Mouse (Mus musculus) embryonic facial prominence, embryonic 15.5 days (tissue): ENCODE measurements around the gene 4930442H23Rik. TPM values are rescaled to one million over a fixed set of nuclear protein-coding genes. Genes with fewer than 3 reads are reported as not detected.
"Not testable (repeated sequence)": the region's sequence is repeated elsewhere in the genome, so short reads cannot be mapped to it uniquely, and the experiment has no call there.

Source experiments
- ATAC-seq: fragments of 200-750 bp; cut with Nextera tagmentation; 2 replicates; pipeline ENCODE4 v1.8.0; 2017; ENCODE audit warnings: low read depth, moderate TSS enrichment; ENCODE audit not compliant: insufficient number of reproducible peaks, low FRiP score, low TSS enrichment
- H3K27ac ChIP-seq: fragments of 300-500 bp; sonication (generic); replicated peaks from 2 replicates; pipeline ENCODE4 v1.5.1; 2015; ENCODE audit warnings: mild to moderate bottlenecking, inconsistent platforms
- H3K27me3 ChIP-seq: fragments of 300-500 bp; sonication (generic); 2 replicates; pipeline ENCODE4 v1.6.1; 2015; ENCODE audit warnings: inconsistent platforms
- H3K36me3 ChIP-seq: fragments of 300-500 bp; sonication (generic); 2 replicates; pipeline ENCODE4 v1.6.1; 2015; ENCODE audit warnings: mild to moderate bottlenecking, inconsistent platforms
- H3K4me1 ChIP-seq: fragments of 300-500 bp; sonication (generic); 2 replicates; pipeline ENCODE4 v1.6.1; 2015; ENCODE audit warnings: inconsistent platforms
- H3K4me2 ChIP-seq: fragments of 300-500 bp; sonication (generic); replicated peaks from 2 replicates; pipeline ENCODE4 v1.6.1; 2015; ENCODE audit warnings: mild to moderate bottlenecking, inconsistent platforms
- H3K4me3 ChIP-seq: fragments of 300-500 bp; sonication (generic); replicated peaks from 2 replicates; pipeline ENCODE4 v1.5.1; 2015; ENCODE audit warnings: mild to moderate bottlenecking, inconsistent platforms
- H3K9ac ChIP-seq: fragments of 300-500 bp; sonication (generic); 2 replicates; pipeline ENCODE4 v1.6.1; 2015; ENCODE audit warnings: inconsistent platforms
- H3K9me3 ChIP-seq: fragments of 300-500 bp; sonication (generic); replicated peaks from 2 replicates; pipeline ENCODE4 v1.6.1; 2016; ENCODE audit warnings: inconsistent platforms
- WGBS: fragments of 180-500 bp; shearing (Covaris S2); methylation state at CpG from one replicate; pipeline ENCODE4 v1.1.7; 2015; 5-methylcytosine and 5-hydroxymethylcytosine counted together
- polyA plus RNA-seq: library from polyadenylated mRNA; unstranded; fragments of >200 nt; fragmentation: Nextera tagmentation; extraction: Ambion mirVana; gene quantifications from 2 replicates; pipeline ENCODE4 v1.2.1, GENCODE M21; 2015

4930442H23Rik gene
- polyA plus RNA-seq, 1 experiment from 2014 or later = 0.21 TPM

GRCm38 (mm10) chr10:81184765-81185164, 1.1 kb upstream of the 4930442H23Rik start:
- Histone ChIP-seq H3K9me3 (no peaks in the 10 kb centered on the region), H3K4me3 (no peak overlapping the region), H3K36me3 (peaks cover 64% of the 10 kb centered on the region), H3K27me3 (no peaks in the 10 kb centered on the region), H3K9ac (no peak overlapping the region), H3K27ac (peak overlapping the region; percentile 9; the same call in 1 of the 2 replicates), H3K4me2 (no peak overlapping the region), H3K4me1 (peaks cover 29% of the 10 kb centered on the region)
- no peak for ATAC-seq
- WGBS = 32% methylated on average over 4 of the region's 4 CpGs

GRCm38 (mm10) chr10:81182336-81183333, 1.0 kb downstream of the 4930442H23Rik start, which contains the start of gene Dapk3:
Dapk3 (plus strand) TSS chr10:81183005.
- Histone ChIP-seq H3K9ac (peak within 1 kb of the TSS; percentile 64), H3K36me3 (peaks cover 73% of the 10 kb centered on the region), H3K4me3 (peak within 1 kb of the TSS; percentile 74), H3K27ac (peak within 1 kb of the TSS; percentile 91), H3K27me3 (no peaks in the 10 kb centered on the region), H3K4me1 (peaks cover 45% of the 10 kb centered on the region), H3K9me3 (no peaks in the 10 kb centered on the region), H3K4me2 (peak within 1 kb of the TSS; percentile 62)
- 5% methylated on average over 53 of the region's 53 CpGs for WGBS
- ATAC-seq = peak; percentile 94

DNA sequence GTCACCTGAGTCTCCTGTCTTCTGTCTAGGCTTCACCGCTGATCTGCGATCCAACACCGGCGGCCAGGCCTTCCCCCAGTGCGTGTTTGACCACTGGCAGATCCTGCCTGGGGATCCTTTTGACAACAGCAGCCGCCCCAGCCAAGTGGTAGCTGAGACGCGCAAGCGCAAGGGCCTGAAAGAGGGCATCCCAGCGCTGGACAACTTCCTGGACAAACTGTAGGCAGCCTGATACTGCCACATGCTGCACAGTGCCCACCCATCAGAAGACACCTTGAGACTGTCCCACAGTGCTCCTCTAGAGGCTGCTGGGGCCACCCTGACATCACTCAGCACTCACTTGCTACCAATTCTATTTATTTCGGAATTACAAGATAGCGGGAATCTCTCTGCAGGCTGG, 1.8 kb downstream of the 4930442H23Rik start:
- not testable (repeated sequence) for H3K9ac ChIP-seq, ATAC-seq, H3K9me3 ChIP-seq, H3K4me2 ChIP-seq, H3K27me3 ChIP-seq, H3K4me3 ChIP-seq
- Histone ChIP-seq H3K27ac (peak overlapping the region; percentile 76; the same call in 1 of the 2 replicates), H3K4me1 (peaks cover 48% of the 10 kb centered on the region), H3K36me3 (peaks cover 67% of the 10 kb centered on the region)
- WGBS = 76% methylated on average over 12 of the region's 12 CpGs

DNA sequence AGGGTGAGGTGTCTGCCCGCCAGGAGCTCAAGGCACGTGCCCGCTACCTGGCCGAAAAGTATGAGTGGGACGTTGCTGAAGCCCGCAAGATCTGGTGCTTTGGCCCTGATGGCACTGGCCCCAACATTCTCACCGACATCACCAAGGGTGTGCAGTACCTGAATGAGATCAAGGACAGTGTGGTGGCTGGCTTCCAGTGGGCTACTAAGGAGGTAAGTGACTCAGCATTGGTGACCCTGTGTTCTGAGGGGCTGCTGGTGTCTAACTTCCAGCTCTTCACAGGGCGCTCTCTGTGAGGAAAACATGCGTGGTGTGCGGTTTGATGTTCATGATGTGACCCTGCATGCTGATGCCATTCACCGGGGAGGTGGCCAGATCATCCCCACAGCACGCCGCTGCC, 2.7 kb downstream of the 4930442H23Rik start:
- peaks cover 48% of the 10 kb centered on the region for H3K4me1 ChIP-seq
- no peak for ATAC-seq
- 91% methylated on average over 13 of the region's 13 CpGs for WGBS

GRCm38 (mm10) chr10:81179451-81180342, 4.0 kb downstream of the 4930442H23Rik start:
- 90% methylated on average over 32 of the region's 32 CpGs for WGBS
- no peak for ATAC-seq

More for the DNA sequence above, 2.7 kb downstream of the 4930442H23Rik start:
- Histone ChIP-seq H3K27me3 (no peaks in the 10 kb centered on the region), H3K4me3 (no peak overlapping the region), H3K4me2 (no peak overlapping the region), H3K9ac (no peak overlapping the region), H3K9me3 (no peaks in the 10 kb centered on the region), H3K27ac (peak overlapping the region; percentile 76; the same call in 1 of the 2 replicates), H3K36me3 (peaks cover 61% of the 10 kb centered on the region)

GRCm38 (mm10) chr10:81178927-81179326, 4.7 kb downstream of the 4930442H23Rik start:
- WGBS = 92% methylated on average over 11 of the region's 11 CpGs
- peaks cover 56% of the 10 kb centered on the region for H3K4me1 ChIP-seq
- H3K27me3 ChIP-seq = no peaks in the 10 kb centered on the region
- H3K9ac ChIP-seq = no peak overlapping the region
- H3K27ac ChIP-seq = 0 out of 2 replicates have a peak overlapping the region, but pooled peaks have one; percentile 8
- ATAC-seq = no peak
- no peaks in the 10 kb centered on the region for H3K9me3 ChIP-seq
- H3K36me3 ChIP-seq = peaks cover 50% of the 10 kb centered on the region
- H3K4me3 ChIP-seq = no peak overlapping the region
- H3K4me2 ChIP-seq = no peak overlapping the region

More at GRCm38 (mm10) chr10:81179451-81180342, 4.0 kb downstream of the 4930442H23Rik start:
- Histone ChIP-seq H3K9me3 (no peaks in the 10 kb centered on the region), H3K4me1 (peaks cover 56% of the 10 kb centered on the region), H3K4me3 (no peak overlapping the region), H3K36me3 (peaks cover 50% of the 10 kb centered on the region), H3K4me2 (no peak overlapping the region), H3K9ac (no peak overlapping the region), H3K27me3 (no peaks in the 10 kb centered on the region), H3K27ac (no peak overlapping the region)

- Histone ChIP-seq H3K4me2 (peak overlapping the region; percentile 71), H3K9me3 (no peaks in the 10 kb centered on the region), H3K9ac (peak overlapping the region; percentile 97), H3K27ac (peak overlapping the region; percentile 93; the same call in 1 of the 2 replicates), H3K4me3 (peak overlapping the region; percentile 97), H3K36me3 (peaks cover 50% of the 10 kb centered on the region), H3K27me3 (no peaks in the 10 kb centered on the region), H3K4me1 (peaks cover 56% of the 10 kb centered on the region)
- WGBS = 56% methylated on average over 14 of the region's 14 CpGs
- ATAC-seq = no peak
Measured at GRCm38 (mm10) chr10:81177958-81178712, 5.5 kb downstream of the 4930442H23Rik start.

- peaks cover 56% of the 10 kb centered on the region for H3K4me1 ChIP-seq
- no peaks in the 10 kb centered on the region for H3K9me3 ChIP-seq
- ATAC-seq = no peak
- peaks cover 50% of the 10 kb centered on the region for H3K36me3 ChIP-seq
- peak overlapping the region; percentile 71 for H3K4me2 ChIP-seq
- H3K4me3 ChIP-seq = peak overlapping the region; percentile 97
- H3K27ac ChIP-seq = peak overlapping the region; percentile 93
- H3K27me3 ChIP-seq = no peaks in the 10 kb centered on the region
- WGBS = 9% methylated on average over 16 of the region's 16 CpGs
- H3K9ac ChIP-seq = peak overlapping the region; percentile 97
Measured at GRCm38 (mm10) chr10:81177491-81177925, 6.1 kb downstream of the 4930442H23Rik start.

GRCm38 (mm10) chr10:81176466-81177271, 7.0 kb downstream of the 4930442H23Rik start, which contains the start of gene Eef2:
Eef2 (plus strand) TSS chr10:81176631.
- ATAC-seq = peak; percentile 86
- H3K4me2 ChIP-seq = peak within 1 kb of the TSS; percentile 71
- H3K27ac ChIP-seq = peak within 1 kb of the TSS; percentile 93
- peaks cover 42% of the 10 kb centered on the region for H3K36me3 ChIP-seq
- peak within 1 kb of the TSS; percentile 97 for H3K4me3 ChIP-seq
- no peaks in the 10 kb centered on the region for H3K27me3 ChIP-seq
- under 1% methylated on average over 77 of the region's 77 CpGs for WGBS
- H3K9ac ChIP-seq = peak within 1 kb of the TSS; percentile 97
- H3K4me1 ChIP-seq = peaks cover 50% of the 10 kb centered on the region
- no peaks in the 10 kb centered on the region for H3K9me3 ChIP-seq
